Mouse (Mus musculus) heart, postnatal 0 days (tissue): Measurements from ENCODE around the gene Tmtc1.

Experiments used
- CTCF ChIP-seq: IDR thresholded peaks from 2 replicates; pipeline ENCODE4 v1.5.1; 2016; ENCODE audit warnings: antibody characterized with exemption, control low read depth, low read depth
- EP300 ChIP-seq: IDR thresholded peaks from 2 replicates; pipeline ENCODE4 v1.6.1; 2016; ENCODE audit warnings: antibody characterized with exemption, low read depth

DNA sequence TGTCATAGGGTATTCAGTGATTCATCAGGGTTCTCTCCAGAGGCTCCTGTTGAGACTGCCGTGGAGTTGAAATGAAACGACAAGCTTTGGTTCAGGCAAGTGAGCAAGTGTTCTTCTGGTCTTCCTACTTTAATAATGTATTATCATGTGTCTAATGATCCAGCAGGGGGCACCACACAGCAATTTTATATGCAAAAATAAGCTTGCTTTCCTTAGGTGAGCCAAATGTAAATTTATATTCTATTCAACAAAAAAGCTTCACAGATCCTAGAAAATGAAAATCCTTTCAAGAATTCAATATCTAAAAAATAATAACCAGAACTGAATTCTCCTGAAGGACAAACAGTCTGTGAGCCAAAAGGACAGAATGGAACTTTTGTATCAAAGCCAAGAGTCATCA lies 195.6 kb downstream of the Tmtc1 start:
- TF ChIP-seq CTCF: peak; percentile 56
- TF ChIP-seq EP300: no peak
